Mouse (Mus musculus): Measurements from ENCODE around the gene Col26a1. TPM values are rescaled to one million over a fixed set of nuclear protein-coding genes. Genes with fewer than 3 reads are reported as not detected.

The Col26a1 gene
- total and polyA plus RNA-seq, 2 experiments from 2014 or later = 27.1 to 43.7 TPM

DNA sequence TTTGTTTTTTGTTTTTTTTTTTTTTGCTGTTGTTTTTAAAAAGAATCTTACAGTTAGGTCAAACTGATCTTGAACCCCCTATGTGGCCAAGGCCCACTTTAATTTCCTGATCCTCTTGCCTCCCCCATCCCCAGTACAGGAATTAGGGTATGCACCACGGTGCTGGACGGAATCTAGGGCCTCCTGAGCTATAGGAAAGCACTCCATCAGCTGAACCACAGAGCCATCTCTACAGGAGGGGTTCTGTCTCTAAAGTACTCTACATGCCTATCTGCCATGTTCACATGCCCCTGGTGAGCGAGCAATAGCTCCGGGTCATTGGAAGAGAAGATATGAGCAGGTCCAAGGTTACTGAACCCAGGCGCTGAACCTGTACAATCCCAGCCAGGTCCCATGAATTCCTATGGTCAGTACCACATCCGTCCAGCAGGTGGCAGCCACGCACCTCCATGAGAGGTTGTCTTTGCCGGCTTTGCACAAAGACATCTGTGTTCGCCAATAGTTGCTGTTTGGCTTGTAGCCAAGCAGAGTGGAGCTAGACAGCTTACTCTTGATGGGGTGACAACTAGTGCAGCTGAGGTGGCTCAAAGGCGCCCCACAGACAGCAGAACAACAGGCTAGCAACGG lies 92.3 kb downstream of the Col26a1 start:
- Histone ChIP-seq H3K27me3 (ENCODE audit: insufficient read depth, low read length) (no peaks in the 10 kb centered on the region), H3K36me3 (ENCODE audit: insufficient read depth) (no peaks in the 10 kb centered on the region), H3K4me3 (ENCODE audit: low read depth, low read length) (no peak overlapping the region), H3K27ac (ENCODE audit: low read depth, low read length) (0 out of 2 replicates have a peak overlapping the region, but pooled peaks have one; percentile 5), H3K4me2 (ENCODE audit: low read depth) (no peak overlapping the region), H3K4me1 (ENCODE audit: insufficient read depth) (peaks cover 6% of the 10 kb centered on the region; the same call in 1 of the 2 replicates), H3K9me3 (ENCODE audit: low read length) (no peaks in the 10 kb centered on the region), H3K9ac (no peak overlapping the region)
- DNase-seq = peak; percentile 96
- 11% methylated on average over 11 of the region's 11 CpGs for WGBS
- TF ChIP-seq CTCF (IDR thresholded peaks at IDR 0.05; ENCODE audit: low read depth) = peak; percentile 99
- ATAC-seq = peak; percentile 98

DNA sequence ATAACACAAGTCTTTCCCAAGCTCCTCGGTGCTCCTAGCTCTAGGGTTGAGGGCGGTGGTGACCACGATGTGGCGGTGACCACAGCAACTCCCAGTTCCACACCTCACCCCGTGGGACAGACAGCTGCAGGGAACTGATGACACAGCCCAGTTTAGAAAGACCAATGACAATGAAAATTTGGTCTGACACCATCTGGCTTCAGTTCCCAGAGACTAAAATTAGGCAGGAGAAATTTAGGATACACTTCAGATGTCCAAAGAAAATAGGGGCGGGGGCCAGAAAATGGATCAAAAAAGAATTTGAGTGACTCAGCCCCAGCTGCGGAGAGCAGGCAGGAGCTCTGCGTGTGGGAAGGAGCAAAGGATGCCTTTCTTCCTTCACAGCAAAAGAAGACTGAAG lies 98.5 kb downstream of the Col26a1 start:
- no peak overlapping the region for H3K27ac ChIP-seq (ENCODE audit: low read depth, low read length)
- no peak for DNase-seq

DNA sequence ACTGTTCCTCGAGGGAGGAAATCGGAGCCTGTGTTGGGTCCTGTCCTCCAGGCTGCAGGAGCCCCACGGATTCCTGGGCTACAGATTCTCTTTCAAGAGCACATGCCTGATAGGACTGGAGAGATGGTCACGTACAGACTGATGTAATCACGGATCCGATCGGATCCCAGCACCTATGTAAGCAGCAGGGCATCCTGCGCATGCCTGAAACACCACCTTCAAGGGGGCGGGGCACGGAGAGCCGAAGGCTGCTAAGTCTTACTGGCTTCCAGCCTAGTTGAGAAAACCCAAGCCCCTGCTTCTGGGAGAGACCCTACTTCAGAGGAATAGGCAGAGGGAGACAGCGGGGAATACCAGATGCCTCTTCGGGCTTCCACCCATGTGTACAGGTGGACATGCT lies 100.4 kb downstream of the Col26a1 start:
- 63% methylated on average over 13 of the region's 13 CpGs for WGBS
- Histone ChIP-seq H3K4me1 (ENCODE audit: insufficient read depth) (no peaks in the 10 kb centered on the region), H3K27ac (ENCODE audit: low read depth, low read length) (no peak overlapping the region), H3K27me3 (ENCODE audit: insufficient read depth, low read length) (no peaks in the 10 kb centered on the region), H3K4me2 (ENCODE audit: low read depth) (no peak overlapping the region), H3K9ac (no peak overlapping the region), H3K4me3 (ENCODE audit: low read depth, low read length) (0 out of 2 replicates have a peak overlapping the region, but pooled peaks have one; percentile 9), H3K36me3 (ENCODE audit: insufficient read depth) (no peaks in the 10 kb centered on the region), H3K9me3 (ENCODE audit: low read length) (no peaks in the 10 kb centered on the region)
- DNase-seq (no peak), ATAC-seq (peak; percentile 27; the same call in 1 of the 2 replicates)
- TF ChIP-seq CTCF (IDR thresholded peaks at IDR 0.05; ENCODE audit: low read depth) = no peak

More for the DNA sequence above, 98.5 kb downstream of the Col26a1 start:
- H3K4me2 ChIP-seq (ENCODE audit: low read depth) = no peak overlapping the region
- H3K36me3 ChIP-seq (ENCODE audit: insufficient read depth) = no peaks in the 10 kb centered on the region
- no peaks in the 10 kb centered on the region for H3K27me3 ChIP-seq (ENCODE audit: insufficient read depth, low read length)
- no peaks in the 10 kb centered on the region for H3K4me1 ChIP-seq (ENCODE audit: insufficient read depth)
- 71% methylated on average over 8 of the region's 8 CpGs for WGBS
- H3K9ac ChIP-seq = no peak overlapping the region
- no peak for TF ChIP-seq CTCF (IDR thresholded peaks at IDR 0.05; ENCODE audit: low read depth)
- no peak overlapping the region for H3K4me3 ChIP-seq (ENCODE audit: low read depth, low read length)
- no peaks in the 10 kb centered on the region for H3K9me3 ChIP-seq (ENCODE audit: low read length)
- no peak for ATAC-seq

DNA sequence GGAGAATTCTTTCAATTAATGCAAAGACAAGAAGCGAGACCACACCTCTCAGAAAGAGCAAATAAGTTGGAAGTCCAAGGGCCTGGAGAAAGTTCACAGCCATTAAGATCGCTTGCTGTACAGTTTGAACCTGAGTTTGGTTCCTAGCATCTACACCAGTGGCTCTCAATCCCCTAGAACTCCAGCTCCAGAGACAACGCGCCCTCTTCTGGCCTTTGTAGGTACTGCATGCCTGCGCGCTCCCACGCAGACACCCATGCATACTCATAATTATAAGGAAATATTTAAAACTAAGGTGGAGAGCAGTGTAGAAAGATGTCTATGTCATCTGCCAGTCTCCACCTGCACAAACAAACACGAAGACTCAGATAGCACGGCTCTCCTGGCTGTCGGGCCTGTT lies 102.5 kb downstream of the Col26a1 start:
- Histone ChIP-seq H3K4me3 (ENCODE audit: low read depth, low read length) (no peak overlapping the region), H3K4me1 (ENCODE audit: insufficient read depth) (no peaks in the 10 kb centered on the region), H3K27me3 (ENCODE audit: insufficient read depth, low read length) (no peaks in the 10 kb centered on the region), H3K4me2 (ENCODE audit: low read depth) (no peak overlapping the region), H3K9me3 (ENCODE audit: low read length) (no peaks in the 10 kb centered on the region), H3K36me3 (ENCODE audit: insufficient read depth) (no peaks in the 10 kb centered on the region), H3K27ac (ENCODE audit: low read depth, low read length) (no peak overlapping the region), H3K9ac (no peak overlapping the region)
- ATAC-seq (no peak), DNase-seq (no peak)
- 43% methylated on average over 10 of the region's 10 CpGs for WGBS
- peak; percentile 70 for TF ChIP-seq CTCF (IDR thresholded peaks at IDR 0.05; ENCODE audit: low read depth)

DNA sequence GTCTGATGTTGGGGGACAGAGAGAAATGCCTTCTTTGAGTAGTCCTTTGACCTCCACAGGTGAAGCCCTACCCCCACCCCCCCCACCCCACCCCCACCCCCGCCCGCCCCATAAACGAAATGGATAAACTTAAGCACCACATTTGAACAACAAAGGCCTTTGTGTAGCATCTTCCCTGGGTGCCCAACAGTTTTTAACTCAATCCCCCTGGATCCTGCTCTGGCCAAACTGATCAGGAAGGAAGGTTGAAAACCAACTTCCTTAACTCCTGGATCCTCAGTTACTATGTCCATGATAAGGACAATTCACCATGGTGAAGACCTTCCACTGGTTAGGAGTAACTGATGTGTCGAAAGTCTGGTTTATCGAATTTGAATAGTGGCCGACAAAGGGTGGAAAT lies 103.1 kb downstream of the Col26a1 start:
- no peak overlapping the region for H3K4me3 ChIP-seq (ENCODE audit: low read depth, low read length)
- ATAC-seq = no peak
- H3K36me3 ChIP-seq (ENCODE audit: insufficient read depth) = no peaks in the 10 kb centered on the region
- 88% methylated on average over 6 of the region's 6 CpGs for WGBS
- no peak overlapping the region for H3K4me2 ChIP-seq (ENCODE audit: low read depth)
- 0 out of 2 replicates have a peak, but pooled peaks cover 3% of the 10 kb centered on the region for H3K9me3 ChIP-seq (ENCODE audit: low read length)
- H3K27me3 ChIP-seq (ENCODE audit: insufficient read depth, low read length) = no peaks in the 10 kb centered on the region
- DNase-seq = no peak
- no peak overlapping the region for H3K9ac ChIP-seq
- no peak for TF ChIP-seq CTCF (IDR thresholded peaks at IDR 0.05; ENCODE audit: low read depth)
- no peak overlapping the region for H3K27ac ChIP-seq (ENCODE audit: low read depth, low read length)
- H3K4me1 ChIP-seq (ENCODE audit: insufficient read depth) = no peaks in the 10 kb centered on the region

DNA sequence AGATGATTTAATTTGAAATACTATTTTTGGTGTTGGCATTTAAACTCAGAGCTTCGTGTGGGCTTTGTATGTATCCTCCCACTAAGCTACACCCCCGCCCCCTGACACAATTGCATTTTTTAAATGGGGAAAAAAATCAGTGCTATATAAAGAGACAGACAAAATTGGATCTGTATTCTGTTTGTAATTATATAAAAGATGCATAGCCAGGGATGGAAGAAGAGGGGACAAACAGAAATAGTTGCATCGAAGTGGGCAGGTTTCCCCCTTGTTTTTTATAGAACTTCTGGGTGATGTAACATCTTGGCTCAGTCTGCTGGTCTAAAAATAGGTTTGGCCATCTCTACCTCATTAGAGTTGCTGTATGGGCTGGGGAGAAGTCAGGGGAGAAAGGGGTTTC lies 107.5 kb downstream of the Col26a1 start:
- H3K4me2 ChIP-seq (ENCODE audit: low read depth) = no peak overlapping the region
- TF ChIP-seq CTCF (IDR thresholded peaks at IDR 0.05; ENCODE audit: low read depth) = no peak
- no peaks in the 10 kb centered on the region for H3K36me3 ChIP-seq (ENCODE audit: insufficient read depth)
- H3K27me3 ChIP-seq (ENCODE audit: insufficient read depth, low read length) = no peaks in the 10 kb centered on the region
- H3K27ac ChIP-seq (ENCODE audit: low read depth, low read length) = no peak overlapping the region
- DNase-seq (no peak), ATAC-seq (no peak)
- H3K9me3 ChIP-seq (ENCODE audit: low read length) = 0 out of 2 replicates have a peak, but pooled peaks cover 4% of the 10 kb centered on the region
- H3K4me3 ChIP-seq (ENCODE audit: low read depth, low read length) = no peak overlapping the region
- H3K4me1 ChIP-seq (ENCODE audit: insufficient read depth) = no peaks in the 10 kb centered on the region
- H3K9ac ChIP-seq = no peak overlapping the region
- WGBS = 62% methylated on average over 3 of the region's 3 CpGs
